Mouse (Mus musculus) stomach, postnatal 0 days (tissue): Measurements from ENCODE around the gene Atp2a3. TPM values are rescaled to one million over a fixed set of nuclear protein-coding genes. Genes with fewer than 3 reads are reported as not detected.
A peak's percentile ranks its signal among the peaks of the same experiment; 100 is the strongest.

Experiments
- ATAC-seq: fragments of 200-750 bp; cut with Nextera tagmentation; 2 replicates; pipeline ENCODE4 v1.8.0; 2017; ENCODE audit not compliant: low FRiP score, low TSS enrichment
- DNase-seq: peaks from one replicate; pipeline ENCODE4 v3.0.0-alpha.2; 2016; ENCODE audit warnings: low spot score
- H3K27ac ChIP-seq: fragments of 300-500 bp; sonication (generic); replicated peaks from 2 replicates; pipeline ENCODE4 v1.5.1; 2014; ENCODE audit warnings: mild to moderate bottlenecking, control low read depth
- H3K27me3 ChIP-seq: fragments of 300-500 bp; sonication (generic); 2 replicates; pipeline ENCODE4 v1.6.1; 2014; ENCODE audit warnings: low read length; ENCODE audit not compliant: control insufficient read depth, insufficient read depth
- H3K36me3 ChIP-seq: fragments of 300-500 bp; sonication (generic); 2 replicates; pipeline ENCODE4 v1.6.1; 2014; ENCODE audit warnings: low read length, mixed read lengths; ENCODE audit not compliant: control insufficient read depth, insufficient read depth
- H3K4me1 ChIP-seq: fragments of 300-500 bp; sonication (generic); replicated peaks from 2 replicates; pipeline ENCODE4 v1.6.1; 2014; ENCODE audit warnings: antibody characterized with exemption; ENCODE audit not compliant: control insufficient read depth, insufficient read depth
- H3K4me2 ChIP-seq: fragments of 300-500 bp; sonication (generic); replicated peaks from 2 replicates; pipeline ENCODE4 v1.6.1; 2014; ENCODE audit warnings: low read depth, mild to moderate bottlenecking, control low read depth, moderate library complexity
- H3K4me3 ChIP-seq: fragments of 300-500 bp; sonication (generic); 2 replicates; pipeline ENCODE4 v1.5.1; 2014; ENCODE audit warnings: low read depth, low read length, control low read depth
- H3K9ac ChIP-seq: fragments of 300-500 bp; sonication (generic); 2 replicates; pipeline ENCODE4 v1.6.1; 2014; ENCODE audit warnings: mild to moderate bottlenecking, low read length, control low read depth, mixed read lengths
- H3K9me3 ChIP-seq: fragments of 300-500 bp; sonication (generic); 2 replicates; pipeline ENCODE4 v1.6.1; 2016; ENCODE audit warnings: low read length; ENCODE audit not compliant: control insufficient read depth
- CTCF ChIP-seq: IDR thresholded peaks from 2 replicates; pipeline ENCODE4 v1.5.1; 2016; ENCODE audit warnings: antibody characterized with exemption, low read depth, mild to moderate bottlenecking, moderate library complexity
- EP300 ChIP-seq: optimal IDR thresholded peaks from 2 replicates; pipeline ENCODE3; 2016; ENCODE audit warnings: antibody characterized with exemption
- WGBS: fragments of 180-500 bp; shearing (Covaris S2); extraction: QIAGEN DNeasy Blood & Tissue Kit; methylation state at CpG from one replicate; pipeline ENCODE4 v1.1.7; 2014; 5-methylcytosine and 5-hydroxymethylcytosine counted together
- polyA plus RNA-seq: library from polyadenylated mRNA; unstranded; fragments of >200 nt; fragmentation: Nextera tagmentation; extraction: Ambion mirVana; gene quantifications from 2 replicates; pipeline ENCODE4 v1.2.1, GENCODE M21; 2015

The Atp2a3 gene
- polyA plus RNA-seq, 1 experiment from 2014 or later: 19.6 TPM

DNA sequence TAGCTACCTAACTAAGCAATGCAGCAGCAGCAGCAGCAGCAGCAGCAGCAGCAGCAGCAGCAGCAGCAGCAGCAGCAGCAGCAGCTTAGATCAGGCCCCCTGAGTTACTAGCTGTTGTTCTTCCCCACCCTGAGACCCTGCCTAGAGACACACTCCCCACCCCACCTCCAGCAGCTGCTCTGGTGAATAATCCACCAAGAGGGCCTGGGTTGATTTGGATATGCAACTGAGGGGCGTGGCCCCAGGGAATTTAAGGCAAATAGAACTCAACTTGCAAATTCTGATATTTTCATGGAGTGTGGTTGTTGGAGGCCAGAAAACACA, 7.9 kb upstream of the Atp2a3 start:
- H3K4me3 ChIP-seq: no peak overlapping the region
- H3K27ac ChIP-seq: peak overlapping the region; percentile 82
- H3K27me3 ChIP-seq: no peaks in the 10 kb centered on the region
- H3K4me1 ChIP-seq: peaks cover 21% of the 10 kb centered on the region
- H3K4me2 ChIP-seq: no peak overlapping the region
- ATAC-seq (no peak), DNase-seq (no peak)
- no peaks in the 10 kb centered on the region for H3K36me3 ChIP-seq
- H3K9me3 ChIP-seq: no peaks in the 10 kb centered on the region
- no peak for TF ChIP-seq CTCF
- TF ChIP-seq EP300: no peak
- WGBS: 77% methylated on average over 1 of the region's 1 CpGs
- H3K9ac ChIP-seq: no peak overlapping the region

DNA sequence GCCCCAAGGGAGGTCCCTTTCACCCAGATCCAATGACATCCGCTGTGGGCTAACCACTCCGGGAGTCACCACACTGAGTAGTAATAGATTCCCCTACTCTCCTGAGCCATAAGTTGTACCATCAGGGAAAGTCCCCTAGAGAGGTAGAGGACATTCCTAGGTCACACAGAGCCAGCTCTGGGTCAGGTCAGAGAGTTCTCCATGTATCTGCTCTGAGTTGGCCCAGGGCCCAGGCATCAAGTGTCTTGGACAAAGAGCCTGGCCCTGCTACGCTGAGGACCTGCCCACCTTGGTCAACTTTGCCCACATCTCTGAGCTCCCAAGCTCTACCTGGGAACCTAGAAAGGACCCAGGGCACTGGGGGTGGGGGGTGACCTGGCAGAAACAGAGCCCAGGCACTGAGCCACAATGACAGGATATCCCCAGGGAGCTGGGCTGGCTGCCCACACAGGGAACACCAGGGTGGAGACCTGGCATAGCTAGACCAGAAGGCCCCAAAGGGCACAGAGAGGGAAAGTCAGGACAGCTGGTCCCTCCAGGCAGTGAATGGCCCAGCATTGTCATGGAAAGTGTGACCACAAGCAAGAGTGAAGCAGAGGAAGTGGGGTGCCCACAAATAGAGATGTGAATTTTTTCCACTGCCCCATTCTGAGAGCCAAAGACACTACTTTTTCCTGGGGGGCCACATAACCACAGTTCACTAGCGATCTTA, 7.4 kb upstream of the Atp2a3 start:
- Histone ChIP-seq H3K4me1 (peaks cover 21% of the 10 kb centered on the region), H3K27me3 (no peaks in the 10 kb centered on the region), H3K4me2 (no peak overlapping the region), H3K9me3 (no peaks in the 10 kb centered on the region), H3K36me3 (no peaks in the 10 kb centered on the region), H3K4me3 (no peak overlapping the region), H3K27ac (peak overlapping the region; percentile 63), H3K9ac (no peak overlapping the region)
- TF ChIP-seq EP300: no peak
- no peak for TF ChIP-seq CTCF
- ATAC-seq (peak; percentile 31), DNase-seq (no peak)
- 71% methylated on average over 4 of the region's 4 CpGs for WGBS

DNA sequence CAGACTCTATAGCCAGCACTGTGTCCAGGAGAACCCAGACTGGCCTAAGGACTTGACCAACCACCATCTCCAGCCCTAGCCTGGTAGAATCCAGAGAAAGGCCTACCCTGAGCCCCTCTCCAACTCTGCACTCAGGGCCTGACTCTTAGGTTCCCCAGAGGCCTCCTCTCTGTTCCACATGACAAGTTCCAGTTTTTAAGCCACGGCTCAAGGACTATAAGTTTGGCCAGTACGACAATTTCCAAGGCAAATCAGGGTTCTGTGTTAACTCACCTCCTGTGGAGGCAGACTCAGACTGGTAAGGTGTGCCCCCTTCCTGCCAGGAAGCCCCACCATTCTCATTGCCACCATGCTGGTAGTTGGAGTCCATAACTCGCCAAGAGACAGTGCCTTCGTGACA, 6.8 kb upstream of the Atp2a3 start:
- H3K9ac ChIP-seq: no peak overlapping the region
- no peak overlapping the region for H3K4me2 ChIP-seq
- H3K27ac ChIP-seq: no peak overlapping the region; the same call in 1 of the 2 replicates
- WGBS: 87% methylated on average over 4 of the region's 4 CpGs
- H3K36me3 ChIP-seq: no peaks in the 10 kb centered on the region
- no peaks in the 10 kb centered on the region for H3K27me3 ChIP-seq
- peaks cover 21% of the 10 kb centered on the region for H3K4me1 ChIP-seq
- DNase-seq (no peak), ATAC-seq (no peak)
- H3K4me3 ChIP-seq: no peak overlapping the region
- TF ChIP-seq CTCF (no peak), EP300 (no peak)
- no peaks in the 10 kb centered on the region for H3K9me3 ChIP-seq

DNA sequence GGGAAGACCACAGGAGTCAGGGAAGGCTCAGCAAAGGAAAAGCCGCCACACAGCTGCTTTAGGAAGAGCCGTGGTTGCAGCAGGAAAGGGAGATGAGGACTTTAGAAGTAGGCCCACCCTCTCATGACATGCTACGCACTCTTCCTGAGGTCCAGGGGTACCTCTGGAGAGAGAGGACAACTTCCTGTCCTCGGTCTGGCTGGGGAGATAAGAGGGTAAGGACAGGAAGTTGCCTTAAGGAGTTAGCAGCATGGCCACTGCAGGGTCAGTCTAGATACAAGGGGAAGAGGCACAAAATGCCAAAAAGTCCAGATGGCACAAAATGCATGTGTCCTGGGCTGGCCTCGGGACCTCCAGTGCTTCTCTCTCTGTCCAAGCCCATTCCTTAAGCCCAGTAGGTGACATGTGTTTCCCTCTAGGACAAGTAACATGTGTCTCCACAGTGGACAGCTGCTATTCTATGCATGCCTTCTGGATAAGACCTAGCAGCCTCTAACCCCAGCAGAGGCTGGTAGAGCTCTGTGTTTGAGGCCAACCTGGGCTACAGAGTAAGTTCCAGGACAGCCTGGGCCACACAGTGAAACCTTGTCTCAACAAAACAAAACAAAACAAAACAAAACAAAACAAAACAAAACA, 5.5 kb upstream of the Atp2a3 start:
- Histone ChIP-seq H3K4me1 (peaks cover 21% of the 10 kb centered on the region), H3K4me3 (no peak overlapping the region), H3K36me3 (no peaks in the 10 kb centered on the region), H3K4me2 (no peak overlapping the region), H3K9me3 (no peaks in the 10 kb centered on the region), H3K9ac (no peak overlapping the region), H3K27me3 (no peaks in the 10 kb centered on the region), H3K27ac (no peak overlapping the region)
- no peak for DNase-seq
- no peak for ATAC-seq
- TF ChIP-seq CTCF (no peak), EP300 (no peak)
- WGBS: 58% methylated on average over 5 of the region's 5 CpGs

DNA sequence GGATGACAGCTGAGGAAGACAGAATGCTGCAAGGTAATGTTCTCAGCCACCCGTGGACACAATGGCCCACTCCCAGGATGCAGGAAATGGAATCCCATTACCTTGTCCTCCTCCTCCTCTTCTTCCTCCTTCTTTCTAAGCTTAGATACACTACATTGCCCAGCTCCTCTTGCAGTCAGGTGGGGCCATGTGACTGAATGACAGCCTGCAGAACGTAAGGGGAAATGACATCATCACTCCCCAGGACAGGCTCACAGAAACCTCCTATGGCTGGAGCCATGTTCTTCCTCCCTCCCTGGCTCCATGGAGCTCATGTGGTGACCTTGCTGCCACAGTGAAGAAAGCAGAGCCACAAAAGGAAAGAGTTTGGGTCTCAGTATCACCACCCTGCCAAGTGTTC, 3.7 kb upstream of the Atp2a3 start:
- H3K27ac ChIP-seq: no peak overlapping the region
- H3K9ac ChIP-seq: no peak overlapping the region
- TF ChIP-seq CTCF (no peak), EP300 (no peak)
- no peaks in the 10 kb centered on the region for H3K27me3 ChIP-seq
- ATAC-seq: no peak
- H3K9me3 ChIP-seq: no peaks in the 10 kb centered on the region
- 53% methylated on average over 2 of the region's 2 CpGs for WGBS
- peaks cover 24% of the 10 kb centered on the region for H3K4me1 ChIP-seq
- DNase-seq: no peak
- H3K36me3 ChIP-seq: no peaks in the 10 kb centered on the region
- no peak overlapping the region for H3K4me3 ChIP-seq
- H3K4me2 ChIP-seq: no peak overlapping the region
